Mouse (Mus musculus): ENCODE data around the gene Fbxl15.

DNA sequence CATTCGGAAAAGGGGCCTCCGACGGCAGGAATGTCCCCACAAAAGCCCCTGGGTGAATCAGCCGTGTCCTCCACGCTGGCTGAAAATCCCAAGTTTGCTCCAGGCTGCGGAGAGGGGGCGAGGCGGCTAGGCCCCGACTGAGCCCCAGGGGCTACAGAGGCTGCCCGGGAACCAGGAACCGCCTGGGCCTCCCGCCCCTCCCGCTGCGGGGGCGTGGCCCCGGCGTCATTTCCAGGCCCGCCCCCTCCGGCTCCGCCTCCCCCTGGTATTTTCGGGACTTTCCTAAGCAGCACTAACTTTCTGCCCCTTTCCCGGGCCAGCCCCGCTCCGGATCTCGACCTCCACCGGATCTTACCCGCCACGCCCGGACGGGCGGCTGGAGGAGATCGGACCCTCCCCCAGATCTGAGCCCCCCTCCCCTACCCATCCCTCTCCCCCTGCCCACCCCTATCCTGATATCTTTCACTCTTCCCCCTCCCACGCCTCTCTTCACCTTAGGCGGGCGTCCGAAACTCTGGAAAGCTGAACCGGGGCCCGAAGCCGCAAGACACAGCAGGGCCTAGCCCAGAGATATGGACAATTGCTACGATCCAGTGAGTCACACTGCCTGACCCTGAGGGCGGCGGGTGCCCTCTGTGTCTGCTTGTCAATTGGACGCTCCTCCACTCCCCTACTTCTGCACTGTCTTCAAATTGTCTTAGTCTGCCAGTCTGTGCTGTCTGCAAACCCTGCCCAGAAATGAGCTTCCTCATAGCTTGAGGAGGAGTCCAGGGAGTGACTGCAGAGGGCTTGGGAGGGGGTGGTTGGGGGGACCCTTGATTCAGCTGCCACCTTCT, 22.3 kb upstream of the Fbxl15 start:
- TF ChIP-seq GATA1 (IDR thresholded peaks at IDR 0.05; ENCODE audit: borderline replicate concordance, low read length) = no peak
- no peak for TF ChIP-seq FLI1 (IDR thresholded peaks at IDR 0.05; ENCODE audit: low read length)

Data from megakaryocyte, embryonic 14.5 days (primary cell).